Mouse (Mus musculus) midbrain, embryonic 12.5 days (tissue): Measurements from ENCODE around the gene Ankdd1b. TPM values are rescaled to one million over a fixed set of nuclear protein-coding genes. Genes with fewer than 3 reads are reported as not detected.

Experiments
- ATAC-seq: fragments of 200-750 bp; cut with Nextera tagmentation; 2 replicates; pipeline ENCODE4 v1.8.0; 2017; ENCODE audit warnings: low read depth, moderate TSS enrichment, moderate library complexity; ENCODE audit not compliant: low FRiP score
- H3K27ac ChIP-seq: fragments of 300-500 bp; sonication (generic); replicated peaks from 2 replicates; pipeline ENCODE4 v1.5.1; 2016; ENCODE audit warnings: mild to moderate bottlenecking
- H3K27me3 ChIP-seq: fragments of 300-500 bp; sonication (generic); 2 replicates; pipeline ENCODE4 v1.6.1; 2016; ENCODE audit warnings: mild to moderate bottlenecking
- H3K36me3 ChIP-seq: fragments of 300-500 bp; sonication (generic); 2 replicates; pipeline ENCODE4 v1.6.1; 2016
- H3K4me1 ChIP-seq: fragments of 300-500 bp; sonication (generic); 2 replicates; pipeline ENCODE4 v1.6.1; 2016
- H3K4me2 ChIP-seq: fragments of 300-500 bp; sonication (generic); replicated peaks from 2 replicates; pipeline ENCODE4 v1.6.1; 2016; ENCODE audit warnings: mild to moderate bottlenecking, moderate library complexity
- H3K4me3 ChIP-seq: fragments of 300-500 bp; sonication (generic); 2 replicates; pipeline ENCODE4 v1.5.1; 2016; ENCODE audit warnings: mild to moderate bottlenecking
- H3K9ac ChIP-seq: fragments of 300-500 bp; sonication (generic); replicated peaks from 2 replicates; pipeline ENCODE4 v1.6.1; 2016; ENCODE audit warnings: mild to moderate bottlenecking, moderate library complexity
- H3K9me3 ChIP-seq: fragments of 300-500 bp; sonication (generic); 2 replicates; pipeline ENCODE4 v1.6.1; 2016; ENCODE audit warnings: mild to moderate bottlenecking
- WGBS: fragments of 180-500 bp; shearing (Covaris S2); methylation state at CpG from one replicate; pipeline ENCODE4 v1.1.7; 2016; 5-methylcytosine and 5-hydroxymethylcytosine counted together
- polyA plus RNA-seq: library from polyadenylated mRNA; unstranded; fragments of >200 nt; fragmentation: Nextera tagmentation; extraction: Ambion mirVana; gene quantifications from 2 replicates; pipeline ENCODE4 v1.2.1, GENCODE M21; 2016

Ankdd1b gene
- polyA plus RNA-seq, 1 experiment from 2014 or later: not detected

DNA sequence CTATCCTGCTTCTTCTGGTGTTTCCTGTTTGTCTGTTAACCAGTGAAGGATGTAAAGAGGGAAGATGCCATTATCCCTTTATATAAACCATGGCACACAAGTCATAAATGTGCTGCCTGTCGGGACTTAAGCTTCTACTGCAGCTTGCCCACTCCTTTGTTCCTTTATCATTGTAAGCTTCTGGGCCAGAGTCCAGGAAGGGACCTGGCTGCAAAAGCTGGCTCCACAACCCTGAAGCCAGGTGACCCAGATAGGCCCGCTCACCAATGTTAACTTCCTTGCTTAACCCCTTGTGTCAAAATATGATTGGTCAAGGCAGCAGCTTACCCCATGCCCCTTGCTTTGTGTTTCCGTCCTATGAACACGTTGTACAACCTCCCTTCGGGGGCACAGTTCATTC is 42.5 kb downstream of the Ankdd1b start:
- no peak for ATAC-seq
- Histone ChIP-seq H3K27me3 (no peaks in the 10 kb centered on the region), H3K4me2 (no peak overlapping the region), H3K9me3 (no peaks in the 10 kb centered on the region), H3K36me3 (no peaks in the 10 kb centered on the region), H3K4me3 (no peak overlapping the region), H3K27ac (no peak overlapping the region), H3K4me1 (no peaks in the 10 kb centered on the region), H3K9ac (no peak overlapping the region)
- 80% methylated on average over 5 of the region's 5 CpGs for WGBS

DNA sequence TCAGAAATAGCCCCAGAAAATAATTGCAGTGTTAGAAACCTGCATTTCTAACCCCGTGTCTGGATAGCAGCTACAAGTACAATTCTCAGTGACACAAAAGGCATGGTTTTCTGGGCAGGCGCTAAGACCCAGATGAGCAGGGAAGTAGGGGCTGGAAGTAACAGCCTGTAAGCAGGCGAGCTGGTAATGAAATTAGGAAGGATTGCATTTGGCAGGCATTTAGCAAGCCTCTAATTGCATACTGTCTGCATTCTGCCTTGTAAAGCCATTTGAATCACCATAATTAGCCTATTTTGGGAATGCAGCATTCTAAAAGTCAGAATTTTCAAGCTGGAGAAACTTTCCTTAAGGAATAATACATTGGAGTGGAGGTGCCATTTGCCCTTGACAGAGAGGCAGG is 45.0 kb downstream of the Ankdd1b start:
- no peaks in the 10 kb centered on the region for H3K9me3 ChIP-seq
- no peaks in the 10 kb centered on the region for H3K4me1 ChIP-seq
- no peak overlapping the region for H3K4me3 ChIP-seq
- H3K27me3 ChIP-seq: no peaks in the 10 kb centered on the region
- ATAC-seq: no peak
- no peaks in the 10 kb centered on the region for H3K36me3 ChIP-seq
- H3K4me2 ChIP-seq: no peak overlapping the region
- H3K27ac ChIP-seq: no peak overlapping the region
- WGBS: 66% methylated on average over 3 of the region's 3 CpGs
- no peak overlapping the region for H3K9ac ChIP-seq

DNA sequence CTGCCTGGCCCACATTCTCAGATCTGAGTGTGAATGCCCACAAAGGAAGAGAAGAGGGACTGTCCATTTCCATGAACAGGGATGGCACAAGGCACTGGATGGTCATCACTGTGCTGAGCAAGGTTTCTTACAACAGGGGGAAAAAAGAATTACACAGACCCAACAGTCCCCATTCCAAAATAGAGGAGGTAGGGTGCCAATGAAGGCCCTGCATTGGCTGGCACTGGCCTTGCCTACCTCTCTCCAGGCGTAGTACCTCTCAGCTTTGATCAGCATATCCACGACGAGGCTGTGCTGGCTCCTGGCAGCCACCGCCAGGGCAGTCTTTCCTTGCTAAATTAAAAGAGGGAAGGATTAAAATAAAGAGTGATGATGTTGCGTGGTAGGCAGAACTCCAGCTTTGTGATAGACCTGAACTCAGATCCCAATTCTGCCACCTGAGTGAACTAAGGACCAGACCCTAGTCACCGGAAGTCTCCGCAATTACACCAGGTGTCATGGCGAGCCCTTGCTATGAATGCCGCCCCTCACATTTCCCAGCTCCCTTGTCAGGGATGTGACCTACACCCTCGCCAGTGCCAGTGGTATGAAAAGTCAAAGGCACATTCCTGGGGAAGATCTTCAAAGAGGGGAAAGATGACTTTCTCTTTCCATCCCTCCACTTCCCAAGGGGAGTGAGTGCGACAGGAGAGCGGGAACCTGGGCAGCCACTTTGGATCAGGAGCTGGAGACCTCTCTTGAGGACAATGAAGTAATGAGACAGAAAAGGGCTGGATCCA is 46.3 kb downstream of the Ankdd1b start:
- WGBS: 90% methylated on average over 12 of the region's 12 CpGs
- no peaks in the 10 kb centered on the region for H3K4me1 ChIP-seq
- 0 out of 2 replicates have a peak, but pooled peaks cover 2% of the 10 kb centered on the region for H3K36me3 ChIP-seq
- no peaks in the 10 kb centered on the region for H3K9me3 ChIP-seq
- H3K4me2 ChIP-seq: no peak overlapping the region
- H3K27ac ChIP-seq: no peak overlapping the region
- no peak overlapping the region for H3K9ac ChIP-seq
- H3K27me3 ChIP-seq: no peaks in the 10 kb centered on the region
- ATAC-seq: no peak
- no peak overlapping the region for H3K4me3 ChIP-seq

DNA sequence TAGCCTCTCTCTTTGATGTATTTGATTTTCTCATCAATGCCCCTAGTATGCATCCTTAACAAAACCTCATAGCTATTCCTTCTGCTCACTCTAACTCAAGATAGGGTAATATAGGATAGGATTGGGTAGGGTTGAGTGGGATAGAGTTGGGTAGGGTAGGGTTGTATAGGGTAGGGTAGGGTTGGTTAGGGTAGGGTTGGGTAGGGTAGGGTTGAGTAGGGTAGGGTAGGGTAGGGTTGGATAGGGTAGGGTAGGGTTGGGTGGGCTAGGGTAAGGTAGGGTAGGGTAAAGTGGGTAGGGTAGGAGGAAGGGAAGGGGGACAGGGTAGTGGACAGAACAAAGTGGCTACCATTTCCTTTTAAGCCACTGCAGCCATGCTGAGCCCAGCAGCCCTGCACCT is 49.8 kb downstream of the Ankdd1b start:
- H3K27ac ChIP-seq: no peak overlapping the region
- H3K9ac ChIP-seq: no peak overlapping the region
- H3K4me1 ChIP-seq: no peaks in the 10 kb centered on the region
- H3K4me3 ChIP-seq: no peak overlapping the region
- H3K4me2 ChIP-seq: no peak overlapping the region
- H3K36me3 ChIP-seq: peaks cover 17% of the 10 kb centered on the region
- no peaks in the 10 kb centered on the region for H3K27me3 ChIP-seq
- no peaks in the 10 kb centered on the region for H3K9me3 ChIP-seq
- no peak for ATAC-seq

DNA sequence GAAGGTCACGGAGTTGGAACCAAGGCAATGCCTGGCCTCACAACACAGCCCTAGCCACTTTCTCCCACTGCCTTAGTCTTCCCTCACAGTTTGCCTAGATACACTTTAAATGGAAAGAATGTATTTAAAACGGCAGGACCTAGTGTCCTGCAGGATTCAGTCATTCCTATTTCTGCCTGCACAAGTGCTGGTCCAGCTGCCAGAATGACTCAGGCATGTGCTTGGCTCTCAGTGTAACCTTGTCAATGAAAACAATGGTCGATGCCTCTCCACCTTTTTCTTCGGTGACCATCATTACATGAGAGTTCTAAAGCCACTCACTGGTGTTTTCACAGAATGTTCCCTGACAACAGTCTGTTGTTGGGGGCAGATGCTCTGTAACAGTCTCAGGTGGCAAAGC is 52.5 kb downstream of the Ankdd1b start:
- H3K9me3 ChIP-seq: no peaks in the 10 kb centered on the region
- no peak overlapping the region for H3K4me2 ChIP-seq
- no peak overlapping the region for H3K4me3 ChIP-seq
- peaks cover 43% of the 10 kb centered on the region for H3K36me3 ChIP-seq
- 90% methylated on average over 4 of the region's 4 CpGs for WGBS
- H3K27me3 ChIP-seq: no peaks in the 10 kb centered on the region
- no peaks in the 10 kb centered on the region for H3K4me1 ChIP-seq
- ATAC-seq: no peak
- no peak overlapping the region for H3K27ac ChIP-seq
- no peak overlapping the region for H3K9ac ChIP-seq

DNA sequence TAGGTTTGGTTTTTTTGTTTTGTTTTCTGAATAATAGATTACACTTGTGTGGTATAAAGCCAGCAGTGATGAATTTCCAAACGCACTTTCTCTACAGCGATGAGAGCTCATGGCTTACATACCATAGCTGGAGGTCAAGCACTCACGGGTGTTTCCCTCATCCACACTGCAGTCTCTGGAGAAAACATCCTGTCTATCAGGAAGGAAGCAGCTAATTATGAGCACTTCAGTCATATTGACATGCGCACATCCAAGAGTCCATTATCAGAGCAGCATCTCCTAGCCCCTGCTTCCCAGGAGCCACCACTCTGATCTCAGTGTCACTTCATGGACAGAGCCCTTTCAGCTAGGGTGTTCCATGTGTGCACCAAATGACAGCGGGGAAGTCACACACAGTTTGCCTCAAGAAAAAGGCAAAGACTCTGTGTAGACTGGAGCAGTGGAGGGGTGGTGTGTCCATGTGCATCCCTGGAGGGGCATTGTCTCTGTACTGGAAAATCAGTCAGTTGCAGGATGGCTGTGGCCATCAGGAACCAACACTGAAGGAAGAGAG is 53.7 kb downstream of the Ankdd1b start:
- WGBS: 89% methylated on average over 5 of the region's 5 CpGs
- H3K4me3 ChIP-seq: no peak overlapping the region

DNA sequence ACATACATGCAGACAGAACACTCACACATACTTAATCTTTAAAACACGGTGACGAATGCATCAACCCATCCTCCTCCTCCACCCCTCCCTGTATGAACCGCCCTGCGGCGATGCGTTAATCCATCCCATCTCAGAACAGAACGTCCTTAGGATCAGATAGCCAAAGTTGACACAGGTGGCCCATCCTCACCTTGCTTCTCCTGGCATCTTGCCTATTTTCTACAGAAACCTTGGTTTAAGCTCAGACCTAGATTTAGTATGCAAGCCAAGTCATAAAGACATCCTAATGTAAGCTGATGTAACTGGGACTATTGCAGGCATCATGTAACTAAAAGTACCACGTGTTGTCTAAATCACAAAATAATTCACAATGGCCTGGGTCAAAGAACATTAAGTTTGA is 54.6 kb downstream of the Ankdd1b start:
- Histone ChIP-seq H3K36me3 (peaks cover 53% of the 10 kb centered on the region), H3K27me3 (no peaks in the 10 kb centered on the region), H3K27ac (no peak overlapping the region), H3K4me3 (no peak overlapping the region), H3K9me3 (no peaks in the 10 kb centered on the region), H3K4me1 (no peaks in the 10 kb centered on the region), H3K9ac (no peak overlapping the region), H3K4me2 (no peak overlapping the region)
- no peak for ATAC-seq
- 95% methylated on average over 8 of the region's 8 CpGs for WGBS

More for the DNA sequence above, 53.7 kb downstream of the Ankdd1b start:
- H3K4me1 ChIP-seq: no peaks in the 10 kb centered on the region
- peaks cover 46% of the 10 kb centered on the region for H3K36me3 ChIP-seq
- H3K27me3 ChIP-seq: no peaks in the 10 kb centered on the region
- no peak overlapping the region for H3K4me2 ChIP-seq
- H3K9ac ChIP-seq: no peak overlapping the region
- no peak overlapping the region for H3K27ac ChIP-seq
- no peak for ATAC-seq
- H3K9me3 ChIP-seq: no peaks in the 10 kb centered on the region

DNA sequence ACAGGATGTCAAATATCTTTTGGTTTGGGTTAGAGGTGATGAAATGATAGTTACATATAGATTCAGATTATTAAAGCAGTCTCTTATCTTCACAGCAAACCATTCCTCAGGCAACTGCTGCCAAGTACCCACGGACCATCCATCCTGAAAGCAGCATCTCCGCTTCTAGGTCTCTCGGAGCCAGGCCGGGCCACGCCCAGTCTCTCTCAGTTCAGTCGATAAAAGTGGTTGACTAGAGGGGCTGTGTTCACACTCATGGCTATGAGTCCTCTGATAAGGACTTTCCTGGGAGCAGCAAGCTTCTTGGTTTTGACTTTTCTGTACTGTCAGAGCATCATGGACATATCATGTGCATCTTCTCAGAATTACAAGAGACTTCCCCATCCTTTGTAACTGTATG is 56.6 kb downstream of the Ankdd1b start:
- WGBS: 94% methylated on average over 6 of the region's 6 CpGs
- Histone ChIP-seq H3K9me3 (no peaks in the 10 kb centered on the region), H3K4me1 (no peaks in the 10 kb centered on the region), H3K27me3 (no peaks in the 10 kb centered on the region), H3K9ac (no peak overlapping the region), H3K36me3 (peaks cover 66% of the 10 kb centered on the region), H3K27ac (no peak overlapping the region), H3K4me2 (no peak overlapping the region), H3K4me3 (no peak overlapping the region)
- no peak for ATAC-seq

DNA sequence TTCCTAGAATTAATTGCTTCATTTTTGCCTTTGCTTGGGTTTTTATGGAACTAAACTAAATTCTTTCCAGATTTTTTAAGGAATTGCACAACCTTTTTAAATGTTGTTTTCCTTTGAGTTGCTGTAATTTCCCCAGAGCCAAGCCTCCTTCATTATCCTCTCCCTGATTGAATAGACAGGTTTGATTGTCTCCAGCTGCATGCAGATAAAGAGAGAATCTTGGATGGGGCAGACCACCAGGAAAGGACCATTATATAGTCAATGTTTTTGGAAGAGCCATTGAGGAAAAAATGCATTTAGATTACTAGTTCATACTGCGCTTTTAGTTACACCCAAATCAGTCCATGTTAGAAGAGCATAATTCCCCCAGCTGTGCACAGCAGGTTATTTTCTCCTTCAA is 62.2 kb downstream of the Ankdd1b start:
- Histone ChIP-seq H3K27me3 (no peaks in the 10 kb centered on the region), H3K9me3 (no peaks in the 10 kb centered on the region), H3K4me3 (no peak overlapping the region), H3K4me2 (no peak overlapping the region), H3K36me3 (peaks cover 63% of the 10 kb centered on the region), H3K27ac (no peak overlapping the region), H3K9ac (no peak overlapping the region), H3K4me1 (no peaks in the 10 kb centered on the region)
- 91% methylated on average over 1 of the region's 1 CpGs for WGBS
- no peak for ATAC-seq

DNA sequence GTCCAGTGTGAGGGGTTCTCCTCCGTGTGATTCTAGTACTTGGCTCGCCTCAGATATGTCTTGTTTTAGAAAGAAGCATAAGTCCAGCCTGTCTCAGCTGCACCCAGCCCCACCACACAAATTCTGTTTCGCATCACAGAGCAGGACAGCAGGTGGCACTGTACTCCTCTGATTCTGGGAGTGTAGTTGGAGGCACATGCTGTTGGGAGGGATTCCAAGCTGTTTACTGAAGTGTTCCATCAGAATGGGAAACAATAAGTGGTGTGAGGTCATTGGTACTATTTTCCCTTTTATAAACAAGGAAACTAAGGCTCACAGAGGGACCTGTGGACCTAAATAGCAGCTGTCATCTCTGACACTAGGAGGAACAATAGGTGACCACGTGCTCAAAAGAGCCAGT is 64.0 kb downstream of the Ankdd1b start:
- no peak overlapping the region for H3K9ac ChIP-seq
- no peaks in the 10 kb centered on the region for H3K9me3 ChIP-seq
- no peak for ATAC-seq
- H3K27ac ChIP-seq: no peak overlapping the region
- no peak overlapping the region for H3K4me3 ChIP-seq
- H3K4me1 ChIP-seq: no peaks in the 10 kb centered on the region
- H3K36me3 ChIP-seq: peaks cover 69% of the 10 kb centered on the region
- H3K27me3 ChIP-seq: no peaks in the 10 kb centered on the region
- WGBS: 78% methylated on average over 4 of the region's 4 CpGs
- H3K4me2 ChIP-seq: no peak overlapping the region

DNA sequence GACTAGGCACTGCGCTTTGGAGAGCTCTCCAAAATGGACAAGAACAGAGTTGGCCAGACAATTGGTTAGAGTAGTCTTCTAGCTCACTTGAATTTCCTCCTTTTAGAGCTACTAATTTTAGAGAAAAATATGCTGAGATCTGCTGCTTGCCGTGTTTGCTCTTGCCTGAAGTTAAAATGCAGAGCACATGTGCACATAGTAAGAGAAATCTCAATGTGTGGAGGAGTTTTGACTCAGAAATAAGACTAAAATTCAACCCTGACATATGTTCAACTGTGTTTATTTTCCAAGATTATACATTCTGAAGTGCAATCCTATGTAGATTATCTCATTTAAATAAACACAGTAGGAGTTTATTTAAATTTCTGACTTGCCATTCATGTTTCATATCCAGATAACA is 65.5 kb downstream of the Ankdd1b start:
- Histone ChIP-seq H3K4me1 (no peaks in the 10 kb centered on the region), H3K4me3 (no peak overlapping the region), H3K9me3 (no peaks in the 10 kb centered on the region), H3K27ac (no peak overlapping the region), H3K27me3 (no peaks in the 10 kb centered on the region), H3K9ac (no peak overlapping the region), H3K36me3 (peaks cover 67% of the 10 kb centered on the region), H3K4me2 (no peak overlapping the region)
- ATAC-seq: no peak
- 94% methylated on average over 2 of the region's 2 CpGs for WGBS

DNA sequence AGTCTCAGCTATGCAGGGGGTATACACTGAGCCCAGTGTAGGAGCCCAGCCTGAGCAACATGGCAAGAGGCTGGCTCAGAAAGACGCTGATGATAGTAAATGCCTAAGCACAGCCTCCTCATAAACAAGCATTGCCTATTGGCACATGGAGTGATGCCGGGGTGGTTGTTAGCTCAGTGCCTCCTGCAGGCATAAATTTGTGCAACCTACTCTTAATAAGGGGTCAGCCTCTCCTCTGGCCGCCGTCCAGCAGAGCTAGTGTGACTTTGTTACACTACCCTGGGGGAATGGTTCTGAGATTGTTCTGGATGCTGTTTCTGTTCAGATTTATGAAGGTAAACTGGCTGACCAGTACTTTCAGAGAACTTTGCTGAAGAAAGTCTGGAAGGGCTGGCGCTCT is 69.7 kb downstream of the Ankdd1b start:
- no peak for ATAC-seq
- Histone ChIP-seq H3K4me2 (no peak overlapping the region), H3K4me3 (no peak overlapping the region), H3K9ac (no peak overlapping the region), H3K4me1 (no peaks in the 10 kb centered on the region), H3K36me3 (peaks cover 89% of the 10 kb centered on the region), H3K9me3 (no peaks in the 10 kb centered on the region), H3K27ac (no peak overlapping the region), H3K27me3 (no peaks in the 10 kb centered on the region)
- 97% methylated on average over 5 of the region's 5 CpGs for WGBS

DNA sequence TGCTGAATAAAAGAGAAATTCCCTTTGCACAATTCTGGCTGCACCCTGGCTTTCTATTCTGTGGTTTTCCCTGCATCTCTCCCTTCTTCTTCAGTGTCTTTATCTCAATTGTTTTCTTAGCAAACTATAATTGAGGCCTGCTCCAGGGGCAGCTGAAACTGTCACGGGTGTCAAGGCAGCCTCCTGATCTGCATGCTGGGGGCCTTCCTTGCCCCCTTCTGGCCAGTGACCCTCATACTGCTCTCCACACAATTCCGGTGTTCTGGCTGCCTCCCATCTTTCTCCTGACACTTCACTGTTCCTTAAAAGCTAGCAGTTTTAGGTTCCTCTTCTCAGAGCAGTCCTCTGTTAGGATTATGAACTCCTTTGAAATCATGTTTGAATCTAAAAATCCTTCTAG is 81.7 kb downstream of the Ankdd1b start:
- peaks cover 37% of the 10 kb centered on the region for H3K36me3 ChIP-seq
- H3K9me3 ChIP-seq: no peaks in the 10 kb centered on the region
- no peak overlapping the region for H3K27ac ChIP-seq
- no peak for ATAC-seq
- WGBS: 30% methylated on average over 2 of the region's 2 CpGs
- peak overlapping the region; percentile 73 for H3K4me2 ChIP-seq
- H3K27me3 ChIP-seq: no peaks in the 10 kb centered on the region
- peak overlapping the region; percentile 70 for H3K4me3 ChIP-seq
- peak overlapping the region; percentile 74 for H3K9ac ChIP-seq
- H3K4me1 ChIP-seq: peaks cover 13% of the 10 kb centered on the region
